Mouse (Mus musculus) heart, embryonic 15.5 days (tissue): ENCODE measurements around the gene Ccdc88c. TPM values are rescaled to one million over a fixed set of nuclear protein-coding genes. Genes with fewer than 3 reads are reported as not detected.

Experiments used
- ATAC-seq: fragments of 200-750 bp; cut with Nextera tagmentation; replicated peaks from 2 replicates; pipeline ENCODE4 v1.8.0; 2017; ENCODE audit warnings: low read depth, moderate TSS enrichment; ENCODE audit not compliant: insufficient number of reproducible peaks, insufficient read depth, low FRiP score
- H3K27ac ChIP-seq: fragments of 300-500 bp; sonication (generic); 2 replicates; pipeline ENCODE4 v1.5.1; 2015; ENCODE audit warnings: mild to moderate bottlenecking, inconsistent platforms
- H3K27me3 ChIP-seq: fragments of 300-500 bp; sonication (generic); 2 replicates; pipeline ENCODE4 v1.6.1; 2015; ENCODE audit warnings: inconsistent platforms
- H3K36me3 ChIP-seq: fragments of 300-500 bp; sonication (generic); 2 replicates; pipeline ENCODE4 v1.6.1; 2015; ENCODE audit warnings: mild to moderate bottlenecking, inconsistent platforms
- H3K4me1 ChIP-seq: fragments of 300-500 bp; sonication (generic); replicated peaks from 2 replicates; pipeline ENCODE4 v1.6.1; 2015; ENCODE audit warnings: inconsistent platforms
- H3K4me2 ChIP-seq: fragments of 300-500 bp; sonication (generic); 2 replicates; pipeline ENCODE4 v1.6.1; 2015; ENCODE audit warnings: inconsistent platforms, mild to moderate bottlenecking, moderate library complexity
- H3K4me3 ChIP-seq: fragments of 300-500 bp; sonication (generic); 2 replicates; pipeline ENCODE4 v1.5.1; 2015; ENCODE audit warnings: mild to moderate bottlenecking, inconsistent platforms
- H3K9ac ChIP-seq: fragments of 300-500 bp; sonication (generic); 2 replicates; pipeline ENCODE4 v1.6.1; 2015; ENCODE audit warnings: mild to moderate bottlenecking, inconsistent platforms
- H3K9me3 ChIP-seq: fragments of 300-500 bp; sonication (generic); replicated peaks from 2 replicates; pipeline ENCODE4 v1.6.1; 2016; ENCODE audit warnings: inconsistent platforms
- WGBS: fragments of 180-500 bp; shearing (Covaris S2); methylation state at CpG from one replicate; pipeline ENCODE4 v1.1.7; 2015; ENCODE audit warnings: mixed read lengths; 5-methylcytosine and 5-hydroxymethylcytosine counted together
- polyA plus RNA-seq: library from polyadenylated mRNA; unstranded; fragments of >200 nt; fragmentation: Nextera tagmentation; extraction: Ambion mirVana; gene quantifications from 2 replicates; pipeline ENCODE4 v1.2.1, GENCODE M21; 2015

The Ccdc88c gene
- polyA plus RNA-seq, 1 experiment from 2014 or later = 2.4 TPM

- peaks cover 8% of the 10 kb centered on the region; the same call in 1 of the 2 replicates for H3K27me3 ChIP-seq
- no peak for ATAC-seq
- WGBS = 76% methylated on average over 10 of the region's 10 CpGs
Observed at GRCm38 (mm10) chr12:100985050-100985792, 43.6 kb downstream of the Ccdc88c start.

GRCm38 (mm10) chr12:100983565-100983964, 45.3 kb downstream of the Ccdc88c start:
- 80% methylated on average over 11 of the region's 11 CpGs for WGBS
- H3K4me3 ChIP-seq = no peak overlapping the region

More at GRCm38 (mm10) chr12:100985050-100985792, 43.6 kb downstream of the Ccdc88c start:
- Histone ChIP-seq H3K4me3 (no peak overlapping the region), H3K9ac (no peak overlapping the region), H3K4me2 (no peak overlapping the region), H3K36me3 (no peaks in the 10 kb centered on the region), H3K9me3 (no peaks in the 10 kb centered on the region), H3K4me1 (peaks cover 19% of the 10 kb centered on the region), H3K27ac (no peak overlapping the region)

GRCm38 (mm10) chr12:100982217-100982616, 46.6 kb downstream of the Ccdc88c start:
- H3K4me1 ChIP-seq = peaks cover 19% of the 10 kb centered on the region
- H3K9ac ChIP-seq = no peak overlapping the region
- H3K27me3 ChIP-seq = no peaks in the 10 kb centered on the region
- WGBS = 32% methylated on average over 8 of the region's 8 CpGs
- H3K27ac ChIP-seq = peak overlapping the region; percentile 71
- ATAC-seq = peak; percentile 74
- H3K9me3 ChIP-seq = no peaks in the 10 kb centered on the region
- no peaks in the 10 kb centered on the region for H3K36me3 ChIP-seq
- no peak overlapping the region for H3K4me3 ChIP-seq
- peak overlapping the region; percentile 23 for H3K4me2 ChIP-seq

More at GRCm38 (mm10) chr12:100983565-100983964, 45.3 kb downstream of the Ccdc88c start:
- Histone ChIP-seq H3K4me1 (peaks cover 19% of the 10 kb centered on the region), H3K9me3 (no peaks in the 10 kb centered on the region), H3K27ac (no peak overlapping the region), H3K36me3 (no peaks in the 10 kb centered on the region), H3K9ac (no peak overlapping the region), H3K4me2 (no peak overlapping the region), H3K27me3 (no peaks in the 10 kb centered on the region)
- ATAC-seq = no peak

GRCm38 (mm10) chr12:100980551-100981008, 48.3 kb downstream of the Ccdc88c start:
- H3K4me1 ChIP-seq = peaks cover 19% of the 10 kb centered on the region
- H3K36me3 ChIP-seq = no peaks in the 10 kb centered on the region
- H3K4me2 ChIP-seq = no peak overlapping the region
- H3K4me3 ChIP-seq = no peak overlapping the region
- H3K27me3 ChIP-seq = no peaks in the 10 kb centered on the region
- no peak overlapping the region for H3K9ac ChIP-seq
- H3K9me3 ChIP-seq = no peaks in the 10 kb centered on the region
- no peak overlapping the region for H3K27ac ChIP-seq
- ATAC-seq = no peak
- 86% methylated on average over 9 of the region's 9 CpGs for whole genome bisulfite sequencing

GRCm38 (mm10) chr12:100979616-100980015, 49.2 kb downstream of the Ccdc88c start:
- Histone ChIP-seq H3K4me3 (no peak overlapping the region), H3K9me3 (no peaks in the 10 kb centered on the region), H3K4me1 (peaks cover 19% of the 10 kb centered on the region), H3K9ac (no peak overlapping the region), H3K4me2 (no peak overlapping the region), H3K27me3 (no peaks in the 10 kb centered on the region), H3K27ac (no peak overlapping the region), H3K36me3 (no peaks in the 10 kb centered on the region)
- no peak for ATAC-seq
- 81% methylated on average over 5 of the region's 5 CpGs for WGBS

- Histone ChIP-seq H3K27me3 (no peaks in the 10 kb centered on the region), H3K9me3 (no peaks in the 10 kb centered on the region), H3K9ac (no peak overlapping the region), H3K4me3 (no peak overlapping the region), H3K36me3 (no peaks in the 10 kb centered on the region), H3K27ac (no peak overlapping the region), H3K4me2 (no peak overlapping the region), H3K4me1 (peaks cover 27% of the 10 kb centered on the region)
- 58% methylated on average over 15 of the region's 15 CpGs for WGBS
- ATAC-seq = no peak
Observed at GRCm38 (mm10) chr12:100977958-100978725, 50.7 kb downstream of the Ccdc88c start.

GRCm38 (mm10) chr12:100977551-100977950, 51.3 kb downstream of the Ccdc88c start:
- H3K27me3 ChIP-seq = no peaks in the 10 kb centered on the region
- H3K4me2 ChIP-seq = no peak overlapping the region
- ATAC-seq = no peak
- H3K4me3 ChIP-seq = no peak overlapping the region
- H3K9me3 ChIP-seq = no peaks in the 10 kb centered on the region
- peaks cover 25% of the 10 kb centered on the region for H3K4me1 ChIP-seq
- no peaks in the 10 kb centered on the region for H3K36me3 ChIP-seq
- no peak overlapping the region for H3K9ac ChIP-seq
- H3K27ac ChIP-seq = no peak overlapping the region

GRCm38 (mm10) chr12:100969808-100970207, 59.0 kb downstream of the Ccdc88c start:
- Histone ChIP-seq H3K4me2 (no peak overlapping the region), H3K9ac (no peak overlapping the region), H3K4me1 (peaks cover 16% of the 10 kb centered on the region), H3K36me3 (no peaks in the 10 kb centered on the region), H3K9me3 (no peaks in the 10 kb centered on the region), H3K27ac (no peak overlapping the region), H3K27me3 (peaks cover 6% of the 10 kb centered on the region; the same call in 1 of the 2 replicates), H3K4me3 (no peak overlapping the region)
- no peak for ATAC-seq
- 48% methylated on average over 7 of the region's 7 CpGs for WGBS

GRCm38 (mm10) chr12:100967383-100967782, 61.5 kb downstream of the Ccdc88c start:
- 90% methylated on average over 12 of the region's 12 CpGs for WGBS
- H3K4me2 ChIP-seq = no peak overlapping the region
- H3K27me3 ChIP-seq = peaks cover 6% of the 10 kb centered on the region; the same call in 1 of the 2 replicates
- no peaks in the 10 kb centered on the region for H3K36me3 ChIP-seq
- no peak for ATAC-seq
- peaks cover 5% of the 10 kb centered on the region; the same call in 1 of the 2 replicates for H3K4me1 ChIP-seq
- H3K9me3 ChIP-seq = no peaks in the 10 kb centered on the region
- no peak overlapping the region for H3K27ac ChIP-seq
- H3K4me3 ChIP-seq = no peak overlapping the region
- no peak overlapping the region for H3K9ac ChIP-seq

- Histone ChIP-seq H3K27ac (no peak overlapping the region), H3K36me3 (no peaks in the 10 kb centered on the region), H3K4me2 (no peak overlapping the region), H3K27me3 (peaks cover 8% of the 10 kb centered on the region; the same call in 1 of the 2 replicates), H3K9me3 (no peaks in the 10 kb centered on the region), H3K4me1 (peaks cover 5% of the 10 kb centered on the region; the same call in 1 of the 2 replicates), H3K4me3 (no peak overlapping the region), H3K9ac (no peak overlapping the region)
- no peak for ATAC-seq
- WGBS = 74% methylated on average over 9 of the region's 9 CpGs
Observed at GRCm38 (mm10) chr12:100966253-100966652, 62.6 kb downstream of the Ccdc88c start.

GRCm38 (mm10) chr12:100965298-100965697, 63.6 kb downstream of the Ccdc88c start:
- Histone ChIP-seq H3K4me2 (no peak overlapping the region), H3K36me3 (no peaks in the 10 kb centered on the region), H3K9me3 (no peaks in the 10 kb centered on the region), H3K27ac (no peak overlapping the region), H3K4me3 (no peak overlapping the region), H3K27me3 (peaks cover 14% of the 10 kb centered on the region), H3K4me1 (peaks cover 5% of the 10 kb centered on the region; the same call in 1 of the 2 replicates), H3K9ac (no peak overlapping the region)
- 62% methylated on average over 3 of the region's 3 CpGs for WGBS
- ATAC-seq = no peak
